Mouse (Mus musculus): ENCODE measurements around the gene Amy2a3.
"Not testable (repeated sequence)": the region's sequence is repeated elsewhere in the genome, so short reads cannot be mapped to it uniquely, and the experiment has no call there.

Gene Amy2a3

GRCm38 (mm10) chr3:113323952-113324351, at the start of gene Amy2a3:
TSS of gene Amy2a3 (minus strand) at chr3:113324052.
- DNase-seq (ENCODE audit: low spot score in 2 of 2): not testable (repeated sequence)

- DNase-seq (ENCODE audit: low spot score in 2 of 2): not testable (repeated sequence)
Measured at GRCm38 (mm10) chr3:113356558-113356957, 32.7 kb upstream of the Amy2a3 start, which contains the start of gene Amy2a2. TSS of gene Amy2a2 (minus strand) at chr3:113356658.

GRCm38 (mm10) chr3:113345484-113345883, 21.6 kb upstream of the Amy2a3 start:
- not testable (repeated sequence) for DNase-seq (ENCODE audit: low spot score in 2 of 2)

GRCm38 (mm10) chr3:113312937-113313336, 10.9 kb downstream of the Amy2a3 start:
- not testable (repeated sequence) for DNase-seq (ENCODE audit: low spot score in 2 of 2)

GRCm38 (mm10) chr3:113291349-113291748, 32.5 kb downstream of the Amy2a3 start, which contains the start of gene Amy2a4:
TSS of gene Amy2a4 (minus strand) at chr3:113291449.
- not testable (repeated sequence) for DNase-seq (ENCODE audit: low spot score in 2 of 2)

- not testable (repeated sequence) for DNase-seq (ENCODE audit: low spot score in 2 of 2)
Measured at GRCm38 (mm10) chr3:113280285-113280684, 43.6 kb downstream of the Amy2a3 start.

- not testable (repeated sequence) for DNase-seq (ENCODE audit: low spot score in 2 of 2)
Measured at GRCm38 (mm10) chr3:113279586-113279985, 44.3 kb downstream of the Amy2a3 start.
